Mouse (Mus musculus) CH12.LX (cell line): ENCODE data around the gene Epx. TPM values are rescaled to one million over a fixed set of nuclear protein-coding genes. Genes with fewer than 3 reads are reported as not detected.

Experiments used
- DNase-seq: peaks from one replicate; pipeline ENCODE4 v3.0.0-alpha.2; 2013; ENCODE audit errors: extremely low read depth
- H3K27ac ChIP-seq: 2 replicates; pipeline ENCODE4 v1.5.1; 2012; ENCODE audit warnings: low read depth, mild to moderate bottlenecking, control low read depth, moderate library complexity; ENCODE audit not compliant: insufficient read depth
- H3K27me3 ChIP-seq: replicated peaks from 2 replicates; pipeline ENCODE3; 2012; ENCODE audit warnings: inconsistent platforms
- H3K36me3 ChIP-seq, 2 experiments: replicated peaks in 1 of 2; 2 replicates each; pipeline versions ENCODE3 to v1.6.1; 2012; ENCODE audit warnings: inconsistent platforms in 1 of 2, low read length in 1 of 2, mild to moderate bottlenecking in 1 of 2, mixed read lengths in 1 of 2, moderate library complexity in 1 of 2; ENCODE audit not compliant: control insufficient read depth in 1 of 2, insufficient read depth in 1 of 2
- H3K4me1 ChIP-seq, 2 experiments: 2 replicates each; pipeline ENCODE4 v1.6.1; 2012; ENCODE audit warnings: inconsistent platforms in 1 of 2, moderate library complexity in 1 of 2; ENCODE audit not compliant: insufficient read depth in 2 of 2, control insufficient read depth in 1 of 2
- H3K4me2 ChIP-seq: 2 replicates; pipeline ENCODE4 v1.6.1; 2012; ENCODE audit warnings: low read depth, mild to moderate bottlenecking, control low read depth; ENCODE audit not compliant: poor library complexity, insufficient read depth, severe bottlenecking
- H3K4me3 ChIP-seq, 3 experiments: fragments of 150-350 bp in 1 of 3; sonication (generic) in 1 of 3; replicated peaks in 1 of 3; 2 replicates each; pipeline versions ENCODE3 to v1.5.1; 2011 to 2012; ENCODE audit warnings: low read depth in 2 of 3, low read length in 2 of 3, mild to moderate bottlenecking in 2 of 3, moderate library complexity in 2 of 3, control low read depth in 1 of 3, improper control_type of control experiment in 1 of 3, inconsistent platforms in 1 of 3, mixed read lengths in 1 of 3; ENCODE audit not compliant: poor library complexity in 1 of 3
- H3K79me2 ChIP-seq: replicated peaks from 2 replicates; pipeline ENCODE4 v1.6.1; 2012; ENCODE audit warnings: mild to moderate bottlenecking, moderate library complexity; ENCODE audit not compliant: control insufficient read depth, poor library complexity, insufficient read depth, severe bottlenecking; ENCODE audit errors: extremely low read depth
- H3K9ac ChIP-seq: 2 replicates; pipeline ENCODE4 v1.6.1; 2012; ENCODE audit warnings: low read depth, mild to moderate bottlenecking, control low read depth, moderate library complexity; ENCODE audit not compliant: insufficient read depth
- H3K9me3 ChIP-seq: replicated peaks from 2 replicates; pipeline ENCODE3; 2012; ENCODE audit warnings: low read length, inconsistent platforms, mixed read lengths
- BHLHE40 ChIP-seq: IDR thresholded peaks from 2 replicates; pipeline ENCODE4 v1.6.1; 2011; ENCODE audit warnings: mild to moderate bottlenecking, low read depth, low read length, improper control_type of control experiment
- CHD2 ChIP-seq: IDR thresholded peaks from 2 replicates; pipeline ENCODE4 v1.6.1; 2011; ENCODE audit warnings: low read length, improper control_type of control experiment
- CTCF ChIP-seq, 2 experiments: IDR thresholded peaks in 1 of 2; conservative IDR thresholded peaks in 1 of 2; 2 replicates each; pipeline ENCODE4 v1.5.1; 2011 to 2012; ENCODE audit warnings: low read depth in 2 of 2, low read length in 2 of 2, improper control_type of control experiment in 1 of 2, inconsistent platforms in 1 of 2, mild to moderate bottlenecking in 1 of 2, moderate library complexity in 1 of 2
- E2F4 ChIP-seq: IDR thresholded peaks from 2 replicates; pipeline ENCODE4 v1.6.1; 2011; ENCODE audit warnings: low read depth, low read length, improper control_type of control experiment; ENCODE audit not compliant: insufficient replicate concordance
- ELF1 ChIP-seq: IDR thresholded peaks from 2 replicates; pipeline ENCODE4 v1.6.1; 2014; ENCODE audit warnings: low read depth, mild to moderate bottlenecking, inconsistent platforms, low read length, improper control_type of control experiment
- EP300 ChIP-seq: IDR thresholded peaks from 2 replicates; pipeline ENCODE4 v1.6.1; 2011; ENCODE audit warnings: low read length, improper control_type of control experiment
- GABPA ChIP-seq: IDR thresholded peaks from 2 replicates; pipeline ENCODE4 v1.6.1; 2012; ENCODE audit warnings: low read depth, low read length, improper control_type of control experiment, inconsistent platforms; ENCODE audit not compliant: insufficient replicate concordance
- HCFC1 ChIP-seq: IDR thresholded peaks from 2 replicates; pipeline ENCODE4 v1.6.1; 2012; ENCODE audit warnings: low read depth, mild to moderate bottlenecking, inconsistent platforms, low read length, improper control_type of control experiment
- IRF4 ChIP-seq: IDR thresholded peaks from 2 replicates; pipeline ENCODE4 v1.6.1; 2014; ENCODE audit warnings: low read depth, mild to moderate bottlenecking, inconsistent platforms, low read length, improper control_type of control experiment
- JUN ChIP-seq: IDR thresholded peaks from 2 replicates; pipeline ENCODE4 v1.6.1; 2011; ENCODE audit warnings: low read depth, mild to moderate bottlenecking, low read length, improper control_type of control experiment, moderate library complexity; ENCODE audit not compliant: insufficient read depth
- KAT2A ChIP-seq: IDR thresholded peaks from 2 replicates; pipeline ENCODE4 v1.6.1; 2012; ENCODE audit warnings: low read length, improper control_type of control experiment, inconsistent platforms; ENCODE audit not compliant: insufficient replicate concordance
- MAFK ChIP-seq: IDR thresholded peaks from 2 replicates; pipeline ENCODE4 v1.6.1; 2011; ENCODE audit warnings: low read length, improper control_type of control experiment; ENCODE audit not compliant: insufficient replicate concordance
- MAX ChIP-seq: IDR thresholded peaks from 2 replicates; pipeline ENCODE4 v1.6.1; 2011; ENCODE audit warnings: low read length, improper control_type of control experiment
- MAZ ChIP-seq: IDR thresholded peaks from 2 replicates; pipeline ENCODE4 v1.6.1; 2012; ENCODE audit warnings: low read depth, mild to moderate bottlenecking, inconsistent platforms, low read length, improper control_type of control experiment, moderate library complexity
- MEF2A ChIP-seq: IDR thresholded peaks from 2 replicates; pipeline ENCODE4 v1.6.1; 2014; ENCODE audit warnings: low read depth, mild to moderate bottlenecking, inconsistent platforms, low read length, improper control_type of control experiment, borderline replicate concordance
- MXI1 ChIP-seq: IDR thresholded peaks from 2 replicates; pipeline ENCODE4 v1.6.1; 2011; ENCODE audit warnings: mild to moderate bottlenecking, low read depth, low read length, improper control_type of control experiment
- MYC ChIP-seq: IDR thresholded peaks from 2 replicates; pipeline ENCODE4 v1.6.1; 2011; ENCODE audit warnings: low read depth, mild to moderate bottlenecking, improper control_type of control experiment, low read length
- NELFE ChIP-seq: IDR thresholded peaks from 2 replicates; pipeline ENCODE4 v1.6.1; 2011; ENCODE audit warnings: low read depth, low read length, improper control_type of control experiment
- NRF1 ChIP-seq: IDR thresholded peaks from 2 replicates; pipeline ENCODE4 v1.6.1; 2014; ENCODE audit warnings: low read depth, mild to moderate bottlenecking, inconsistent platforms, low read length, improper control_type of control experiment, moderate library complexity
- PAX5 ChIP-seq: IDR thresholded peaks from 2 replicates; pipeline ENCODE4 v1.6.1; 2012; ENCODE audit warnings: low read length, inconsistent platforms, mixed read lengths
- POLR2AphosphoS2 ChIP-seq: IDR thresholded peaks from 2 replicates; pipeline ENCODE4 v1.6.1; 2011; ENCODE audit warnings: low read depth, low read length, improper control_type of control experiment
- RCOR1 ChIP-seq: conservative IDR thresholded peaks from 2 replicates; pipeline ENCODE4 v1.6.1; 2012; ENCODE audit warnings: low read depth, mild to moderate bottlenecking, inconsistent platforms, low read length, improper control_type of control experiment
- SIN3A ChIP-seq: IDR thresholded peaks from 2 replicates; pipeline ENCODE4 v1.6.1; 2012; ENCODE audit warnings: low read length, improper control_type of control experiment, inconsistent platforms
- TCF12 ChIP-seq: IDR thresholded peaks from 2 replicates; pipeline ENCODE4 v1.6.1; 2014; ENCODE audit warnings: low read depth, mild to moderate bottlenecking, inconsistent platforms, low read length, improper control_type of control experiment
- UBTF ChIP-seq: IDR thresholded peaks from 2 replicates; pipeline ENCODE4 v1.6.1; 2012; ENCODE audit warnings: low read depth, mild to moderate bottlenecking, inconsistent platforms, low read length, improper control_type of control experiment, moderate library complexity
- USF2 ChIP-seq: conservative IDR thresholded peaks from 2 replicates; pipeline ENCODE4 v1.6.1; 2011; ENCODE audit warnings: low read depth, low read length, improper control_type of control experiment
- ZKSCAN1 ChIP-seq: IDR thresholded peaks from 2 replicates; pipeline ENCODE4 v1.6.1; 2012; ENCODE audit warnings: low read depth, inconsistent platforms, low read length, improper control_type of control experiment, borderline replicate concordance
- ZMIZ1 ChIP-seq: IDR thresholded peaks from 2 replicates; pipeline ENCODE4 v1.6.1; 2012; ENCODE audit warnings: low read depth, mild to moderate bottlenecking, inconsistent platforms, low read length, improper control_type of control experiment
- ZNF384 ChIP-seq: IDR thresholded peaks from 2 replicates; pipeline ENCODE4 v1.6.1; 2012; ENCODE audit warnings: low read depth, low read length, improper control_type of control experiment, inconsistent platforms
- dilution Hi-C: fragments of 300-500 bp; cut with MboI; formaldehyde crosslinking; loops from 2 replicates; pipeline ENCODE4 v1.14.3; 2020; ENCODE audit warnings: low sequenced_read_pairs; ENCODE audit not compliant: extremely low pct_unique_long_range_greater_than_20kb, extremely low pct_ligation_motif_present
- in situ Hi-C: fragments of 300-500 bp; cut with MboI; formaldehyde crosslinking; loops from 3 replicates; pipeline ENCODE4 v1.14.3; 2019; ENCODE audit warnings: low sequenced_read_pairs, low pct_ligation_motif_present, low pct_unique_long_range_greater_than_20kb, mixed read lengths
- polyA plus RNA-seq: library from polyadenylated mRNA; unstranded; fragments of >175 nt; gene quantifications from 2 replicates; pipeline ENCODE4 v1.2.1, GENCODE M21; 2012; ENCODE audit warnings: low read depth; ENCODE audit not compliant: insufficient read length
- total RNA-seq, 2 experiments: library from RNA; depleted of rRNA; stranded (reverse); fragments of 300-350 nt in 1 of 2; fragments of >200 nt in 1 of 2; gene quantifications; 2 replicates each; pipeline ENCODE4 v1.2.3; 2012 to 2014

Epx gene
- total and polyA plus RNA-seq, 3 experiments = not detected

GRCm38 (mm10) chr11:87853597-87853954 lies 21.8 kb downstream of the Epx start:
- in situ Hi-C loops (no loop called here), dilution Hi-C loops (no loop called here)
- Histone ChIP-seq H3K4me1 (peaks cover 4 to 30% of the 10 kb centered on the region in 2 experiments; a peak in 3 of 4 replicates), H3K9ac (peak overlapping the region; percentile 95), H3K36me3 (peaks cover 30 to 40% of the 10 kb centered on the region in 2 experiments), H3K27ac (peak overlapping the region; percentile 73), H3K27me3 (no peaks in the 10 kb centered on the region), H3K79me2 (no peaks in the 10 kb centered on the region), H3K4me2 (peak overlapping the region; percentile 66), H3K4me3 (peak overlapping the region; percentile 69 to 72 (median 71)), H3K9me3 (no peaks in the 10 kb centered on the region)
- TF ChIP-seq IRF4 (no peak), MYC (0 out of 2 replicates have a peak, but pooled peaks have one; percentile 12), CHD2 (peak; percentile 81), TCF12 (peak; percentile 49; the same call in 1 of the 2 replicates), CTCF (conservative IDR thresholded peaks at IDR 0.05 in 1 of 2, IDR thresholded peaks at IDR 0.05 in 1 of 2; ENCODE audit: low read depth in 2 of 2, low read length in 2 of 2) (no peak), MAZ (0 out of 2 replicates have a peak, but pooled peaks have one; percentile 17), EP300 (no peak), PAX5 (no peak), MEF2A (peak; percentile 27; the same call in 1 of the 2 replicates), RCOR1 (0 out of 2 replicates have a peak, but pooled peaks have one; percentile 12)
- peak; percentile 85 for DNase-seq

- dilution Hi-C loops = no loop called here
- Histone ChIP-seq H3K27ac (peak within 1 kb of the TSS; percentile 73), H3K4me1 (peaks cover 4 to 25% of the 10 kb centered on the region in 2 experiments; a peak in 3 of 4 replicates), H3K79me2 (no peaks in the 10 kb centered on the region), H3K4me2 (peak within 1 kb of the TSS; percentile 70), H3K9me3 (no peaks in the 10 kb centered on the region), H3K4me3 (peak within 1 kb of the TSS; percentile 69 to 72 (median 71)), H3K36me3 (peaks cover 24 to 34% of the 10 kb centered on the region in 2 experiments), H3K27me3 (no peaks in the 10 kb centered on the region), H3K9ac (peak within 1 kb of the TSS; percentile 95)
- in situ Hi-C loops = no loop called here
- DNase-seq = peak; percentile 97
- TF ChIP-seq SIN3A = peak; percentile 99
- no peak for TF ChIP-seq MAFK
- TF ChIP-seq ZMIZ1 = peak; percentile 60; the same call in 1 of the 2 replicates
- peak; percentile 19; the same call in 1 of the 2 replicates for TF ChIP-seq EP300
- no peak for TF ChIP-seq ZNF384
- TF ChIP-seq UBTF = no peak
- no peak for TF ChIP-seq PAX5
- no peak for TF ChIP-seq USF2
- TF ChIP-seq E2F4 = no peak; the same call in 1 of the 2 replicates
- peak; percentile 89 for TF ChIP-seq NRF1
- peak; percentile 82 for TF ChIP-seq HCFC1
- no peak for TF ChIP-seq BHLHE40
- TF ChIP-seq POLR2AphosphoS2 = no peak
- TF ChIP-seq GABPA = no peak
- peak; percentile 66; the same call in 1 of the 2 replicates for TF ChIP-seq MAX
- TF ChIP-seq NELFE = peak; percentile 73
- TF ChIP-seq CTCF (conservative IDR thresholded peaks at IDR 0.05 in 1 of 2, IDR thresholded peaks at IDR 0.05 in 1 of 2; ENCODE audit: low read depth in 2 of 2, low read length in 2 of 2) = no peak
- peak; percentile 89 for TF ChIP-seq ELF1
- TF ChIP-seq JUN = no peak
- TF ChIP-seq KAT2A = no peak
- peak; percentile 100 for TF ChIP-seq MXI1
- no peak for TF ChIP-seq ZKSCAN1
Observed at GRCm38 (mm10) chr11:87852690-87853596, 22.4 kb downstream of the Epx start, which contains the start of gene Mks1. Gene Mks1 (plus strand): TSS chr11:87853215.
